Mouse (Mus musculus): ENCODE data around the gene Mrps34. TPM values are rescaled to one million over a fixed set of nuclear protein-coding genes. Genes with fewer than 3 reads are reported as not detected.
"Not testable (repeated sequence)": the region's sequence is repeated elsewhere in the genome, so short reads cannot be mapped to it uniquely, and the experiment has no call there.

Mrps34 gene
- polyA plus RNA-seq, 2 experiments from 2014 or later, result 77.7 to 87.5 TPM

- no peak for ATAC-seq
Measured at GRCm38 (mm10) chr17:24900014-24900413, 5.1 kb downstream of the Mrps34 start.

GRCm38 (mm10) chr17:24902124-24902523 lies 7.2 kb downstream of the Mrps34 start:
- ATAC-seq, result no peak

- ATAC-seq, result no peak
Measured at GRCm38 (mm10) chr17:24902671-24903474, 8.0 kb downstream of the Mrps34 start.

GRCm38 (mm10) chr17:24903767-24904166 lies 8.9 kb downstream of the Mrps34 start:
- ATAC-seq, result no peak

GRCm38 (mm10) chr17:24907591-24907990 lies 12.7 kb downstream of the Mrps34 start:
- ATAC-seq, result no peak

- ATAC-seq, result no peak
Measured at GRCm38 (mm10) chr17:24913984-24914383, 19.1 kb downstream of the Mrps34 start.

- ATAC-seq, result no peak
Measured at GRCm38 (mm10) chr17:24923246-24923645, 28.3 kb downstream of the Mrps34 start.

GRCm38 (mm10) chr17:24929506-24929905 lies 34.6 kb downstream of the Mrps34 start:
- ATAC-seq, result no peak

- ATAC-seq, result no peak
Measured at GRCm38 (mm10) chr17:24932431-24932830, 37.5 kb downstream of the Mrps34 start.

GRCm38 (mm10) chr17:24933163-24933562 lies 38.2 kb downstream of the Mrps34 start:
- no peak for ATAC-seq

- no peak for ATAC-seq
Measured at GRCm38 (mm10) chr17:24934926-24935325, 40.0 kb downstream of the Mrps34 start.

- ATAC-seq, result no peak
Measured at GRCm38 (mm10) chr17:24935666-24936065, 40.8 kb downstream of the Mrps34 start.

- ATAC-seq, result peak; percentile 97
Measured at GRCm38 (mm10) chr17:24936259-24937237, 41.6 kb downstream of the Mrps34 start, which contains the start of gene Mapk8ip3. Gene Mapk8ip3 (minus strand): TSS chr17:24936977.

- ATAC-seq, result no peak
Measured at GRCm38 (mm10) chr17:24937266-24937665, 42.4 kb downstream of the Mrps34 start.

- ATAC-seq, result not testable (repeated sequence)
Measured at GRCm38 (mm10) chr17:24942453-24942852, 47.5 kb downstream of the Mrps34 start.

- no peak for ATAC-seq
Measured at GRCm38 (mm10) chr17:24943036-24943435, 48.1 kb downstream of the Mrps34 start.

- ATAC-seq, result not testable (repeated sequence)
Measured at GRCm38 (mm10) chr17:24943589-24943988, 48.7 kb downstream of the Mrps34 start.

Other genes starting within 250 kb of the Mrps34 start
- not detected for gene Slc9a3r2, start 244.8 kb upstream of the Mrps34 start, polyA plus RNA-seq (2017; shearing (Covaris generic))
- under 1 TPM in 1 of 2 experiments, not detected in 1; 0.66 TPM for gene Npw, start 236.7 kb upstream of the Mrps34 start, polyA plus RNA-seq (2017; shearing (Covaris generic))
- 1 to 10 TPM; 4.5 to 4.6 TPM for gene Zfp598, start 225.4 kb upstream of the Mrps34 start, polyA plus RNA-seq (2017; shearing (Covaris generic))
- 1 to 10 TPM in 1 of 2 experiments, under 1 TPM in 1; 0.43 to 1.2 TPM for gene Syngr3, start 205.2 kb upstream of the Mrps34 start, polyA plus RNA-seq (2017; shearing (Covaris generic))
- 10 to 100 TPM; 13.1 to 15.5 TPM for gene Gfer, start 199.0 kb upstream of the Mrps34 start, polyA plus RNA-seq (2017; shearing (Covaris generic))
- gene Noxo1, start 198.9 kb upstream of the Mrps34 start, polyA plus RNA-seq (2017; shearing (Covaris generic)), result 1 to 10 TPM; 1.4 to 1.5 TPM
- gene Tbl3, start 187.5 kb upstream of the Mrps34 start, polyA plus RNA-seq (2017; shearing (Covaris generic)), result 10 to 100 TPM; 23.6 to 46.2 TPM
- gene Rnf151, start 177.1 kb upstream of the Mrps34 start, polyA plus RNA-seq (2017; shearing (Covaris generic)), result not detected
- gene Rps2, start 177.0 kb upstream of the Mrps34 start, polyA plus RNA-seq (2017; shearing (Covaris generic)), result 1,000 to 10,000 TPM in 1 of 2 experiments, 100 to 1,000 TPM in 1; 537 to 1,178 TPM
- 100 to 1,000 TPM; 226 to 265 TPM for gene Ndufb10, start 170.6 kb upstream of the Mrps34 start, polyA plus RNA-seq (2017; shearing (Covaris generic))
- gene Rpl3l, start 167.3 kb upstream of the Mrps34 start, polyA plus RNA-seq (2017; shearing (Covaris generic)), result not detected
- 10 to 100 TPM; 33.5 to 39.9 TPM for gene Msrb1, start 158.5 kb upstream of the Mrps34 start, polyA plus RNA-seq (2017; shearing (Covaris generic))
- not detected for gene Hs3st6, start 142.1 kb upstream of the Mrps34 start, polyA plus RNA-seq (2017; shearing (Covaris generic))
- not detected for gene Meiob, start 90.8 kb upstream of the Mrps34 start, polyA plus RNA-seq (2017; shearing (Covaris generic))
- 10 to 100 TPM; 23.4 to 28.1 TPM for gene Hagh, start 55.0 kb upstream of the Mrps34 start, polyA plus RNA-seq (2017; shearing (Covaris generic))
- 1 to 10 TPM; 1.1 to 2.9 TPM for gene Fahd1, start 44.8 kb upstream of the Mrps34 start, polyA plus RNA-seq (2017; shearing (Covaris generic))
- gene Igfals, start 29.1 kb upstream of the Mrps34 start, polyA plus RNA-seq (2017; shearing (Covaris generic)), result not detected
- gene Nubp2, start 8.8 kb upstream of the Mrps34 start, polyA plus RNA-seq (2017; shearing (Covaris generic)), result 100 to 1,000 TPM in 1 of 2 experiments, 10 to 100 TPM in 1; 88.6 to 103 TPM
- 10 to 100 TPM; 38.5 to 50.9 TPM for gene Spsb3, start 8.5 kb upstream of the Mrps34 start, polyA plus RNA-seq (2017; shearing (Covaris generic))
- gene Eme2, start within 50 bp of the Mrps34 start, polyA plus RNA-seq (2017; shearing (Covaris generic)), result 10 to 100 TPM; 12.8 to 26.0 TPM
- gene Nme3, start 1.4 kb downstream of the Mrps34 start, polyA plus RNA-seq (2017; shearing (Covaris generic)), result 10 to 100 TPM; 51.5 to 53.2 TPM
- gene Mapk8ip3, start 41.9 kb downstream of the Mrps34 start, polyA plus RNA-seq (2017; shearing (Covaris generic)), result 10 to 100 TPM; 26.1 to 28.6 TPM
- 10 to 100 TPM; 27.9 to 35.8 TPM for gene Jpt2, start 65.6 kb downstream of the Mrps34 start, polyA plus RNA-seq (2017; shearing (Covaris generic))
- gene Cramp1l, start 120.7 kb downstream of the Mrps34 start, polyA plus RNA-seq (2017; shearing (Covaris generic)), result 10 to 100 TPM; 12.6 to 17.1 TPM
- 10 to 100 TPM; 14.5 TPM for gene Ift140, start 121.0 kb downstream of the Mrps34 start, polyA plus RNA-seq (2017; shearing (Covaris generic))
- under 1 TPM in 1 of 2 experiments, not detected in 1; 0.63 TPM for gene Tmem204, start 188.5 kb downstream of the Mrps34 start, polyA plus RNA-seq (2017; shearing (Covaris generic))
- 10 to 100 TPM; 16.8 to 18.7 TPM for gene Telo2, start 220.9 kb downstream of the Mrps34 start, polyA plus RNA-seq (2017; shearing (Covaris generic))
- gene Ptx4, start 225.6 kb downstream of the Mrps34 start, polyA plus RNA-seq (2017; shearing (Covaris generic)), result not detected
- gene Clcn7, start 238.3 kb downstream of the Mrps34 start, polyA plus RNA-seq (2017; shearing (Covaris generic)), result 10 to 100 TPM; 15.4 to 16.8 TPM

All from activated CD4-positive, CD25-positive, alpha-beta regulatory T cell, adult 4 months (primary cell).